Mouse (Mus musculus): ENCODE results near the gene Trmt13.
"Not testable (repeated sequence)": the region's sequence is repeated elsewhere in the genome, so short reads cannot be mapped to it uniquely, and the experiment has no call there.

GRCm38 (mm10) chr3:116561315-116561714, 53.1 kb downstream of the Trmt13 start:
- not testable (repeated sequence) for TF ChIP-seq POLR2A (IDR thresholded peaks at IDR 0.05; ENCODE audit: extremely low read depth, insufficient read depth, low read length); CTCF (IDR thresholded peaks at IDR 0.05; ENCODE audit: low read depth, low read length)
